Mouse (Mus musculus): ENCODE results near the gene Abhd6. TPM values are rescaled to one million over a fixed set of nuclear protein-coding genes. Genes with fewer than 3 reads are reported as not detected.
"Not testable (repeated sequence)": the region's sequence is repeated elsewhere in the genome, so short reads cannot be mapped to it uniquely, and the experiment has no call there.

The Abhd6 gene
- polyA plus RNA-seq, 1 experiment from 2014 or later: 14.0 TPM

GRCm38 (mm10) chr14:8000831-8001685 is 1.6 kb upstream of the Abhd6 start:
- Histone ChIP-seq H3K4me2 (replicated peaks) (no peak overlapping the region), H3K4me1 (replicated peaks) (peaks cover 3% of the 10 kb centered on the region; the same call in 1 of the 2 replicates), H3K9me3 (no peaks in the 10 kb centered on the region), H3K4me3 (replicated peaks) (no peak overlapping the region), H3K27ac (no peak overlapping the region), H3K9ac (no peak overlapping the region), H3K27me3 (replicated peaks) (peaks cover 11% of the 10 kb centered on the region), H3K36me3 (no peaks in the 10 kb centered on the region)
- ATAC-seq: no peak
- WGBS: 30% methylated on average over 17 of the region's 17 CpGs

GRCm38 (mm10) chr14:8003093-8003670 is 480 bp downstream of the Abhd6 start:
- Histone ChIP-seq H3K4me2 (replicated peaks) (peak overlapping the region; percentile 88), H3K9ac (peak overlapping the region; percentile 46), H3K27ac (peak overlapping the region; percentile 14; the same call in 1 of the 2 replicates), H3K27me3 (replicated peaks) (peaks cover 11% of the 10 kb centered on the region), H3K36me3 (no peaks in the 10 kb centered on the region), H3K4me3 (replicated peaks) (peak overlapping the region; percentile 55), H3K4me1 (replicated peaks) (peaks cover 3% of the 10 kb centered on the region; the same call in 1 of the 2 replicates), H3K9me3 (no peaks in the 10 kb centered on the region)
- WGBS: 1% methylated on average over 23 of the region's 23 CpGs
- ATAC-seq: peak; percentile 68

GRCm38 (mm10) chr14:8003727-8004670 is 1.3 kb downstream of the Abhd6 start:
- no peak for ATAC-seq
- Histone ChIP-seq H3K4me2 (replicated peaks) (peak overlapping the region; percentile 88), H3K9ac (peak overlapping the region; percentile 46), H3K4me3 (replicated peaks) (peak overlapping the region; percentile 55), H3K27ac (no peak overlapping the region), H3K27me3 (replicated peaks) (peaks cover 11% of the 10 kb centered on the region), H3K9me3 (no peaks in the 10 kb centered on the region), H3K36me3 (no peaks in the 10 kb centered on the region), H3K4me1 (replicated peaks) (peaks cover 3% of the 10 kb centered on the region; the same call in 1 of the 2 replicates)
- WGBS: 40% methylated on average over 18 of the region's 18 CpGs

- not testable (repeated sequence) for H3K4me3 ChIP-seq (replicated peaks); H3K4me2 ChIP-seq (replicated peaks); H3K36me3 ChIP-seq; H3K9me3 ChIP-seq; H3K4me1 ChIP-seq (replicated peaks); H3K27me3 ChIP-seq (replicated peaks); ATAC-seq; H3K27ac ChIP-seq; H3K9ac ChIP-seq
- 60% methylated on average over 3 of the region's 3 CpGs for WGBS
Measured at GRCm38 (mm10) chr14:8006061-8006460, 3.4 kb downstream of the Abhd6 start.

GRCm38 (mm10) chr14:8007084-8007483 is 4.4 kb downstream of the Abhd6 start:
- Histone ChIP-seq H3K36me3 (no peaks in the 10 kb centered on the region), H3K4me2 (replicated peaks) (no peak overlapping the region), H3K4me3 (replicated peaks) (no peak overlapping the region), H3K27me3 (replicated peaks) (0 out of 2 replicates have a peak, but pooled peaks cover under 1% of the 10 kb centered on the region), H3K9ac (no peak overlapping the region), H3K9me3 (no peaks in the 10 kb centered on the region), H3K4me1 (replicated peaks) (peaks cover 3% of the 10 kb centered on the region; the same call in 1 of the 2 replicates), H3K27ac (no peak overlapping the region)
- ATAC-seq: no peak

GRCm38 (mm10) chr14:8007486-8007885 is 4.8 kb downstream of the Abhd6 start:
- no peak overlapping the region for H3K4me3 ChIP-seq (replicated peaks)
- no peak overlapping the region for H3K9ac ChIP-seq
- H3K27me3 ChIP-seq (replicated peaks): no peaks in the 10 kb centered on the region
- H3K27ac ChIP-seq: no peak overlapping the region
- no peaks in the 10 kb centered on the region for H3K9me3 ChIP-seq
- ATAC-seq: no peak
- 70% methylated on average over 2 of the region's 2 CpGs for WGBS
- H3K4me2 ChIP-seq (replicated peaks): no peak overlapping the region
- peaks cover 3% of the 10 kb centered on the region; the same call in 1 of the 2 replicates for H3K4me1 ChIP-seq (replicated peaks)
- H3K36me3 ChIP-seq: no peaks in the 10 kb centered on the region

- 87% methylated on average over 10 of the region's 10 CpGs for WGBS
- H3K4me3 ChIP-seq (replicated peaks): no peak overlapping the region
- H3K36me3 ChIP-seq: no peaks in the 10 kb centered on the region
- no peak overlapping the region for H3K9ac ChIP-seq
- H3K4me2 ChIP-seq (replicated peaks): no peak overlapping the region
- H3K27ac ChIP-seq: no peak overlapping the region
- no peak for ATAC-seq
- H3K9me3 ChIP-seq: no peaks in the 10 kb centered on the region
- H3K27me3 ChIP-seq (replicated peaks): no peaks in the 10 kb centered on the region
- peaks cover 6% of the 10 kb centered on the region; the same call in 1 of the 2 replicates for H3K4me1 ChIP-seq (replicated peaks)
Measured at GRCm38 (mm10) chr14:8007923-8008322, 5.2 kb downstream of the Abhd6 start.

- H3K27me3 ChIP-seq (replicated peaks): no peaks in the 10 kb centered on the region
- H3K4me3 ChIP-seq (replicated peaks): no peak overlapping the region
- peaks cover 8% of the 10 kb centered on the region; the same call in 1 of the 2 replicates for H3K4me1 ChIP-seq (replicated peaks)
- no peak for ATAC-seq
- no peak overlapping the region for H3K4me2 ChIP-seq (replicated peaks)
- no peaks in the 10 kb centered on the region for H3K9me3 ChIP-seq
- H3K27ac ChIP-seq: no peak overlapping the region
- H3K9ac ChIP-seq: no peak overlapping the region
- H3K36me3 ChIP-seq: no peaks in the 10 kb centered on the region
- 81% methylated on average over 2 of the region's 2 CpGs for WGBS
Measured at GRCm38 (mm10) chr14:8011297-8011696, 8.6 kb downstream of the Abhd6 start.

GRCm38 (mm10) chr14:8011938-8012337 is 9.2 kb downstream of the Abhd6 start:
- Histone ChIP-seq H3K27me3 (replicated peaks) (no peaks in the 10 kb centered on the region), H3K9me3 (no peaks in the 10 kb centered on the region), H3K4me3 (replicated peaks) (no peak overlapping the region), H3K4me1 (replicated peaks) (peaks cover 8% of the 10 kb centered on the region; the same call in 1 of the 2 replicates), H3K36me3 (no peaks in the 10 kb centered on the region), H3K4me2 (replicated peaks) (no peak overlapping the region), H3K9ac (no peak overlapping the region), H3K27ac (no peak overlapping the region)
- 84% methylated on average over 6 of the region's 6 CpGs for WGBS
- ATAC-seq: no peak

GRCm38 (mm10) chr14:8015756-8016155 is 13.1 kb downstream of the Abhd6 start:
- H3K9ac ChIP-seq: no peak overlapping the region
- H3K9me3 ChIP-seq: no peaks in the 10 kb centered on the region
- 94% methylated on average over 6 of the region's 6 CpGs for WGBS
- H3K27me3 ChIP-seq (replicated peaks): no peaks in the 10 kb centered on the region
- no peaks in the 10 kb centered on the region for H3K36me3 ChIP-seq
- ATAC-seq: no peak
- no peak overlapping the region for H3K4me3 ChIP-seq (replicated peaks)
- peaks cover 8% of the 10 kb centered on the region; the same call in 1 of the 2 replicates for H3K4me1 ChIP-seq (replicated peaks)
- 0 out of 2 replicates have a peak overlapping the region, but pooled peaks have one; percentile 38 for H3K4me2 ChIP-seq (replicated peaks)
- H3K27ac ChIP-seq: no peak overlapping the region

GRCm38 (mm10) chr14:8016276-8016675 is 13.6 kb downstream of the Abhd6 start:
- Histone ChIP-seq H3K36me3 (no peaks in the 10 kb centered on the region), H3K9ac (no peak overlapping the region), H3K9me3 (no peaks in the 10 kb centered on the region), H3K27me3 (replicated peaks) (no peaks in the 10 kb centered on the region), H3K4me1 (replicated peaks) (peaks cover 8% of the 10 kb centered on the region; the same call in 1 of the 2 replicates), H3K4me3 (replicated peaks) (no peak overlapping the region), H3K4me2 (replicated peaks) (peak overlapping the region; percentile 38; the same call in 1 of the 2 replicates), H3K27ac (no peak overlapping the region)
- 50% methylated on average over 6 of the region's 6 CpGs for WGBS
- peak; percentile 90 for ATAC-seq

Measured in intestine, embryonic 15.5 days (tissue).